Mouse (Mus musculus) brown adipose tissue, adult 24 weeks (tissue): ENCODE data around the gene Rhebl1. TPM values are rescaled to one million over a fixed set of nuclear protein-coding genes. Genes with fewer than 3 reads are reported as not detected.
"Not testable (repeated sequence)": the region's sequence is repeated elsewhere in the genome, so short reads cannot be mapped to it uniquely, and the experiment has no call there.

Experiments
- H3K27ac ChIP-seq: fragments of 200-500 bp; replicated peaks from 2 replicates; pipeline ENCODE4 v1.5.1; 2012; ENCODE audit warnings: low read depth, mild to moderate bottlenecking, low read length
- H3K4me1 ChIP-seq: fragments of 200-500 bp; 2 replicates; pipeline ENCODE4 v1.6.1; 2012; ENCODE audit warnings: low read length, mixed read lengths; ENCODE audit not compliant: control insufficient read depth, insufficient read depth, insufficient read length
- H3K4me3 ChIP-seq: fragments of 200-500 bp; 2 replicates; pipeline ENCODE4 v1.5.1; 2012; ENCODE audit warnings: low read depth, mild to moderate bottlenecking, low read length, moderate library complexity; ENCODE audit not compliant: insufficient read depth
- polyA plus RNA-seq: library from polyadenylated mRNA; stranded (reverse); fragments of >200 nt; gene quantifications from 2 replicates; pipeline ENCODE4 v1.2.4, GENCODE M21; 2012; ENCODE audit not compliant: missing spikeins, insufficient read depth, insufficient read length

Rhebl1 gene
- polyA plus RNA-seq = not detected in 2 replicates

DNA sequence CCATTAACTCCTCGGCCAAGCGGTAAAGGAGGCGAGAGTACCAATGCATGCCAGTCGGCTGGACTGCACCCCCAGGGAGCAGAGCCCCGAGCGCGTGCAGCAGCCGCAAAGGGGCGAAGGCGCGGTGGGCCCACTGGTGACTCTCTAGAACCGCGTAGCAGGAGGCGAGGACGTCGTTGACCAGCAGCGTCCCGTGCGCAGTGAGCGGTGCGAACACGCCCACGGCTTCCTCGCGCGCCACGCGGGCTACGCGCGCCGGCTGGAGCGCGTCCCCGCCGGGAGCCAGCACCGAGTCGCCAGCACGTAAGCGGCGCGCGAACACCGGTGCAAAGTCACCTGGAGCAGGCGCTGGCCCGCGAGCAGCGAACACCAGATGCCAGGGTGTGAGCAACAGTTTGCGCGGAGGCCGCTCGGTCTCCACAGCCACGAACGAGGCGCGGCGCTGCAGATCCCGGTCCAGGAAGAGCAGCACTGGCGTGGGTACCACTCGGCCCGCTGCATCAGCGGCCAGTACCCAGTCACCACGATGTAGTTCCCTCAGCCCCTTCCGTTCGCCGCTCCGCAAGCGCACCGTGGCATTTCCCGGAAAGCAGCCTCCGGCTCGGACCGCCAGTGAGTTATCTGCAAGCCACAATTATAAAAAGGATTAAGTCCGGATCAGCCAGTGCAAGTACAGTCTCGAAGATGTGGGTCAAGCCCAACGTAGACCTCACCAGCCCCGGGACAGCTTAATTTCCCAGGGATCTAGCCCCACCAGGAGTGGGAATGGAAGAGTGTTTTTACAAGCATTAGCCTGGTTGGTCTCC lies at the start of gene Rhebl1:
Rhebl1 (minus strand) TSS at position 601 of the 806 bp plus-strand sequence.
- H3K27ac ChIP-seq = no peak within 1 kb of the TSS; the same call in 1 of the 2 replicates

DNA sequence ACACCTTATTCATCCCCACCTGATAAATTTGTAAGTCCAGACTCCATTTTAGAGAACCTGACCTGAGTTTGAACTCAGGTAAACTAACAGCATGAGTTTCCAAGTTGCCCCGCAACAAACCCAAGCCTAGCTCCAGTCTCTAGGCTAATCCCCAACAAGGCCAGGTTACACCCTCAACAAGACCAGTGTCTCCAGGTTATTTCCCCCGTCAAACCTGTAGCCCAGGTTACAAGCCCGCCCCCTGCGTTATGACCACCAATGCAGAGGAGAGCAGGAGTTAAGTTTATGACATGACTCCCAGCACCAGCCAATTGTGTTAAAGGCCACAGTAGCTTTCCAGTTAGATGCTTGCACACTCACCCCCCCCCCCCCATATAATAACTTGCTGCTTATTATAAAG lies 48.8 kb upstream of the Rhebl1 start:
- H3K27ac ChIP-seq = no peak overlapping the region
- H3K4me1 ChIP-seq = no peaks in the 10 kb centered on the region
- no peak overlapping the region for H3K4me3 ChIP-seq

More for the DNA sequence above, at the start of gene Rhebl1:
- Histone ChIP-seq H3K4me1 (peaks cover 15% of the 10 kb centered on the region), H3K4me3 (peak within 1 kb of the TSS; percentile 76)

DNA sequence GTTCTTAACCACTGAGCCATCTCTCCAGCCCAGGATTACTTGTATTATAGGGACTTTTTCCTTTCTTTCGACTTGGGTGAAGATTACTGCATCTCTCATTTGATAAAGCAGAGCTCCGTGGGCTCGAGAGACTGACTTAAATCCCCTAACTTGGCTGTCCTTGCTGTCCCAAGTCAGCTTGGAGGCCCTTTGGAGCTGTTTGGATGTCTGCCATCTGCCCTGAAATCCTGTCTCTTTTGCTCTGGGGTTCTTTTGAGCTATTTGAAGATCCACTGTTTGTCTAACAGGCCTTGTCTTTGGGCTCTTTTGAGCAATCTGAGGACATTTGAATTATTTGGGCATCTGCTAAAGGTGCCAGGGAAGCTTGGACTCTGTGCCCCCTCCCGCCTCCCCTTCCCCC lies 47.7 kb upstream of the Rhebl1 start:
- H3K4me1 ChIP-seq = no peaks in the 10 kb centered on the region
- H3K27ac ChIP-seq = no peak overlapping the region
- no peak overlapping the region for H3K4me3 ChIP-seq

DNA sequence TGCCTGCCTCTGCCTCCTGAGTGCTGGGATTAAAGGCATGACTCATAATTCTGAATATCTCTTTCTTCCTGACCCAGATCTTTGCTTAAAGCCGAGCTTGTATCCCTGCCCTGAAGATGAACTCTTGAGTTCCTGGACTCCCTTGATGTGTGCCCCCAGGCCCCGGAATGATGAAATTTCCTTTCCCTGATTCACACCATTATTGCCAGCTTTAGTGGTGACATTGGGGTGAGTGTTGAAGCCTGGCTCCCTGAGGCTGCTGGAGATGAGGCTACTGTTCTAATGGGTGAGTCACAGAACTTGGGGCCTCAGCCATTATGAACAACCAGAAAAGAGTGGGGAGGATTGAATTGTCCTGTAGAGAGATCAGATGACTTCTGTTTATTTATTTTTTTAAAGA lies 47.2 kb upstream of the Rhebl1 start:
- Histone ChIP-seq H3K27ac (no peak overlapping the region), H3K4me3 (no peak overlapping the region), H3K4me1 (no peaks in the 10 kb centered on the region)

DNA sequence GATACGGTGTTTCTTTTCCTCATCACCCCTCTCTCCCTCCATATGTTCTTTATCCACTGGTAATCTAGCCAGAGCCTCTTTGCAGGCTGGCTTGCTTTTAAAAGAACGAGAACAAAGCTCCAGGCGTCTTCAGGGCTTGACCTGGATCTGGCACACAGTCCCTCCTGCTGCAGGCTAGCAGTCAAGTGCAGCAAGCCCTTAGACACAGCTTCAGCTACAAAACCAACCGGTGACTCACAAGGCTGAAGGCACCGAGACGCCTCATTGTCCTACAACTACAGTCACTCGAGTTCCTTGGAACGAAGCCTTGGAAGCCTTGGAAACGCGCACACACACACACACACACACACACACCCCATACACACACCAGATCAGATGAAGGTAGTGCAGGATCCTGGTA lies 46.5 kb upstream of the Rhebl1 start:
- no peak overlapping the region for H3K27ac ChIP-seq
- H3K4me1 ChIP-seq = no peaks in the 10 kb centered on the region
- no peak overlapping the region for H3K4me3 ChIP-seq

DNA sequence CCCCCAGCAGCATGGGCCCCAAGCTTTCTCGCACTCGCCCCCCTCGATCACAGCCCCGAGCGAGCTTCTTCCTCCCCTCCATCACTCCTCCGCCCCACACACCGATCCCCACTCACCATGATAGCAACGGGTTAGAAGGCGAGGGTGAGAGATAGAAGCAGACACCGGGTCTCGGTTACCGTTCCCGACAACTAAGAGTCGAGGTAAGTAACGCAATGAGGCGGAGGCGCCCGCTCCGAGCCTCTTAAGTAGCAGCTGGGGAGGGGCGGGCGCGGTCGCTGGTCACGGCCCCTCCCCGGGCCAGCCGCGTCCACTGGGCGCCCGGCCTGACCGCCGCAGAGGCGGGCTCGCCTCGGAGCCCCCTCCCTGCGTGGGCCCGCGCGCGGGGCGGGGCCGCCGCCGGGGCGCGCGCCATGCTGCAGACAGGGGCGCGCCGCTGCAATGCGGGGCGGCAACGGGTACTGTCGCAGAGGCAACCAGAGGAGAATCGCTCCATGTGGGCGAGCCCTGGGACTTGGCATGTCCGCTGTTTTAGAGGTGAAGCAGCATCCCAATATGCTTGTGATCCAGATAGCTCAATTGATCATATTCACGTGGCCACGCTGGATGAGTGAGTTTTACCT lies 40.0 kb upstream of the Rhebl1 start, which contains the start of gene Tuba1b:
Tuba1b (minus strand) TSS at position 349 of the 623 bp plus-strand sequence.
- H3K27ac ChIP-seq = peak within 1 kb of the TSS; percentile 78
- peak within 1 kb of the TSS; percentile 94 for H3K4me3 ChIP-seq
- H3K4me1 ChIP-seq = peaks cover 3% of the 10 kb centered on the region

DNA sequence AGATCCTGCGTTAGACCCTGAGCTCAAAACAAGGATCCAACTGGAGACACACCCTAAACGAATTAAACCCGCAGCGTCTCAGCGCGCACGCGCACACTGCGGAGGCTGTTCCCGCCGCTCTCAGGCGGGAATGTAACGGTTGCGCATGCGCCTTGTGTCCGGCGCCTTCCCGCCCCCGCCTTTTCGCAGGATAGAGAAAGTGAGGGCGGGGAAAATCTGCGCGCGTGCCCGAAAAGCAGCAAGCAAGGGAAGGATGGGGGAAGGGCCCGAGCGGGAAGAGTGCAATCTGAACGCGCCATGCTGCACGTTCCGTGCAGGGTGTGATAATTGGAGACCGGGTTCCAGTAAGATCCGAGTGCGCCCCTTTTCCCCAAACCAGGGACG lies 39.5 kb upstream of the Rhebl1 start:
- Histone ChIP-seq H3K4me1 (peaks cover 3% of the 10 kb centered on the region), H3K4me3 (peak overlapping the region; percentile 94), H3K27ac (peak overlapping the region; percentile 78)

DNA sequence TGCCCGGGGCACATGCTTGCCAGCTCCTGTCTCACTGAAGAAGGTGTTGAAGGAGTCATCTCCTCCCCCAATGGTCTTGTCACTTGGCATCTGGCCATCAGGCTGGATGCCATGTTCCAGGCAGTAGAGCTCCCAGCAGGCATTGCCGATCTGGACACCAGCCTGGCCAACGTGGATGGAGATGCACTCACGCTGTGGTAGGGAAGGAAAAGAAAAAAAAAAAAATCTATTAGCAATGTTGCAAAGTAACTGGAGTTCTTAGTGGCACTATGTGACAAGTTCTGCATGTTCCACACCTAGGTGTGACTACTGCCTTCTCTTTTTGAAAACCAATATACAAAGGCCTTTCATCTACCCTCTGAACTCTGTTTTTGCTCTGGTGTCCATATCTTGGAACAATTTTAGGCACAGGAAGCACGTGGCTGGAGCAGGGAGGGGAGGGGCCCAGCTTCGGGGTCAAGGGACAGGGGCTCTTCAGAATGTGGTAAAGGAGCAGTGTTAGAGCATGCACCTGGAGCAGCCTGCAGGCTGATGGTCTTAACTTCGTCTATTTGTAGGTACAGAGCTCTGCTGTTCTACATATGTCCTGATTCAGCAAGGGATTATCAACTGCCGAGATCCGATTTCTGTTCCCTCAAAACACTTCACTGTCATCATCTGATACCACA lies 38.8 kb upstream of the Rhebl1 start:
- Histone ChIP-seq H3K27ac (peak overlapping the region; percentile 23; the same call in 1 of the 2 replicates), H3K4me3 (peak overlapping the region; percentile 94)
- not testable (repeated sequence) for H3K4me1 ChIP-seq

DNA sequence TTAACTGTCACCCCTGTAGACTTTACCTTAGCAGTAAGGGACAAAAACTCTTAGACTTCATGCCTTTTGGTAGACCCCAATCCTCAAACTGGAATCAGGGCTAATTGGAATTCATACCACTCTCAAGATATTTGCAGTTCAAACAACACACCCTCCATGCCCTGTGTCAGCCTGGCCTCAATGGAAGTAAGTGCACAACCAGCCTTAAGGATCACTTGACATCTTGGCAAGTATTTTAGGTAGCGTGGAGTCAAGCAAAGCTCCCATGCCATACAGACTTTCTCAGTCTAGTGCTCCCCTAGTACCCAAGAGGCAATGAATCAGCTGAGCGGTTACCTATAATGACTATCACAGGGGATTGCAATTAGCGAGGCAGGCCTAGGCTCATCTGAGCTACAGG lies 36.7 kb upstream of the Rhebl1 start:
- Histone ChIP-seq H3K4me1 (peaks cover 3% of the 10 kb centered on the region), H3K4me3 (no peak overlapping the region), H3K27ac (no peak overlapping the region)

DNA sequence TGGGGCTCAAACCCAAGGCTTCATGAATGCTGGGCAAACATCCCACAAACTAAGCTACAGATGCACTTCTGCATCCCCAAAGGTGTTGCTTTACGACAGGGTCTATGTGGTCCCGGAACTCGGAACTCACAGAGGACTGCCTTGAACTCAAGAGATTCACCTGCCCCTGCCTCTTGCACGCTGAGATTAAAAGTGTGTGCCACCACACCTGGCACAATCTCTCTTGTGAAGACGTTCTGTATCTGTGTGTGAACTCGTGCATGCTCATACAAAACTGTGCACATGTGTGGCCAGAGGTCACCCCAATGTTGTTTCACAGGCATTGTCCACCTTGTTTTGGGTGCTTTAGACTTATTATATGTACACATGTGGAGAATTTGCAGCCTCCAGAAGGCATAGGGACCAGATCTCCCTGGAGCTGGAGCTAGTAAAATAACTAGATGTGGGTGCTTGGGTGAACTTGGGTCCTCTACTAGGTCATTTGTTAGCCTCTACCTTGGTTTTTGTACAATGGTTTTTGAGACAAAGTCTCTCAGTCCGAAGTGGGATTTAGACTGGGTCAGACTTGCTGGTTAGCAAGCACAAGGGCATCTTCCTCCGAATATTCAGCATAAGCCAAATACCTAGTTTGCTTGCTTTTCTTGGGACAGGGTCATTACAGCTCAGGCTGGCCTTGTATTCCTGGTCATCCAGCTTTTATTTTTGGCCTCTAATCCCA lies 35.8 kb upstream of the Rhebl1 start:
- Histone ChIP-seq H3K4me1 (peaks cover under 1% of the 10 kb centered on the region; the same call in 1 of the 2 replicates), H3K27ac (no peak overlapping the region), H3K4me3 (no peak overlapping the region)

DNA sequence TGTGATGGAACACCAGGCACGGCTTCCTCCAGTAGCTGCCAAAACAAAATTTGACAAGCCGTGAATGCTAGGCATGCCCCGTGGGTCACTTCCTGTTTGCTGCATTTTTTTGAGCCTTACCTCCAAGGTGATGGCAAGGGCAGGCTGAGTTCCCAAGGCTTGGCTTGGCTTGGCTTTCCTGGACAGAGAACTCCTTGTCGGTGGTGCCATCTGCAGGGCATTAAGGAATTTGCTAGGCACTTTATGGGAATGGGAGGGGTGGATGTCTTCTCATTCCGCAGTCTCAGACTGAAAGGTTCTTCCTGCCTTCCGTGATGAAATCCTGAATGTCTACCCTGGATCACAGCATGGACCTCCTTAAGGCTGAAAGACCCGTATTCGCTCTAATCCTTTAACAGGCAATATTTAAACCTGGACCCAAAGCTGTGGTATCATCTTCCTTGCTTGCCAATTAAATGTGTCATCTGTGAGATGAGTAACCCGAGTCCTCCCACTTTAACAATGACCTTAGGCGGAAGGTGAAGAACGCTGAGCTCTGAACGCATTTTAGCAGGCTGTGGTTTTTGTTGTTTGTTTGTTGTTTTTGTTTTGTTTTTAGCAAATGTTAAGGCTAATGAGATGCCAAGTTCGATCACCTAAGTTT lies 34.4 kb upstream of the Rhebl1 start:
- Histone ChIP-seq H3K4me1 (no peaks in the 10 kb centered on the region), H3K4me3 (no peak overlapping the region), H3K27ac (no peak overlapping the region)

DNA sequence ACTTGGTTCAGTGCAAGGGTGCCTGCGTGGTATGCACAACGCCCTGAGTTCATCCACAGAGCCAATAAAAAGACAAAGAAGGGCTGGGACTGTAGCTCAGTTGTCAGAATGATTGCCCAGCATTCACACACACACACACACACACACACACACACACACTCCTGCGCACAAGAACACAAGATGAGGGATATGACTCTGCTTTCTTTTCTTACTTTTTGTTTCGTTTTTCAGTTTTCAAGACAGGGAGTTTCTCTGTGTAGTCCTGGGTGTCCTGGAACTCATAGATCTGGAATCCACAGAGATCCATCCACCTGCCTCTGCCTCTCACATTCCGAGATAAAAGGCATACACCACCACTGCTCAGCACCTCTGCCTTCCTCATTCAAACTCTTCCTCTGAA lies 33.2 kb upstream of the Rhebl1 start:
- Histone ChIP-seq H3K4me1 (no peaks in the 10 kb centered on the region), H3K27ac (no peak overlapping the region), H3K4me3 (no peak overlapping the region)

DNA sequence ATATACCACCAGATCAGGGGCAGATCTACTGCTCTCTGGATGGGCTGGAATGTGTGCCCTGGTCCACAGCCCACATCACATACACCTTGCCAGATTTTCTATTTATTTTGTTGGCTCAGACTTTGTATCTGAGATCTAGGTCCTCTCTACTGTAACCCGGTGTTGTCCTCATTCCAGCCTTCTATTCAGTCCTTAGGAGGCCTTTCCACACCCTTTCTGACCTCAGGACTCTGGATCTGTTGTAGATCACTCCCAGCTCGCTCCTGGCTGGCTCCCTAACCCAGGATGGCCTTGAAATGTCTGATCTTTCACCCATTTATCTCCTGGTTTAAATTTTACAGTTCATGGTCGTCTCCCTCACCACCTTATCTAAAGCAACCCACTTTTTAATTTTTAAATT lies 30.3 kb upstream of the Rhebl1 start:
- no peak overlapping the region for H3K4me3 ChIP-seq
- no peak overlapping the region for H3K27ac ChIP-seq
- H3K4me1 ChIP-seq = no peaks in the 10 kb centered on the region

DNA sequence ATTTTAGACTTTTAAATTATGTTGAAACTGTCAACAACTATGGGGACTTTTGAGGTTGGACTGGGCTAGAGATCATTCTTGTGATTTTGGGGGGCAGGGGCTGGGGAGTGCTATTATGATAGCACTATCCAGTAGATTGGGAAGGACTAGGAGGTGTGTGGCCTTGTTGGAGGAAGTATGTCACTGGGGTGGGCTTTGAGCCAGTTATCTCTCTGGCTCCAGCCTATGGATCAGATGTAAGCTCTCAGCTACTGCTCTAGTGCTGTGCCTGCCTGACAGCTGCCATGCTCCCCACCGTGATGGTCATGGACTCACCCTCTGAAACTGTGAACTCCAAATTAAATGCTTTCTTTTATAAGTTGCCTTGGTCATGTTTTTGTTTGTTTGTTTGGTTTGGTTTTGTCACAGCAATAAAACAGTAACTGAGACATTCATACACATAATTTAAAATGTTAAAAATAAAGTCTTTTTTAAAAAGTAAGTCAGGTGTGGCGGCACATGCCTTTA lies 28.7 kb upstream of the Rhebl1 start:
- Histone ChIP-seq H3K27ac (no peak overlapping the region), H3K4me1 (no peaks in the 10 kb centered on the region), H3K4me3 (no peak overlapping the region)
